Mouse (Mus musculus) regulatory T cell (primary cell): ENCODE results near the gene Nsun2.

Experiments used
- in situ Hi-C: fragments of 300-600 bp; cut with MboI, MseI; formaldehyde crosslinking; loops from one replicate; pipeline ENCODE4 v1.15.1; 2025; ENCODE audit warnings: high pct_unique_total_duplicates

Nsun2 gene

DNA sequence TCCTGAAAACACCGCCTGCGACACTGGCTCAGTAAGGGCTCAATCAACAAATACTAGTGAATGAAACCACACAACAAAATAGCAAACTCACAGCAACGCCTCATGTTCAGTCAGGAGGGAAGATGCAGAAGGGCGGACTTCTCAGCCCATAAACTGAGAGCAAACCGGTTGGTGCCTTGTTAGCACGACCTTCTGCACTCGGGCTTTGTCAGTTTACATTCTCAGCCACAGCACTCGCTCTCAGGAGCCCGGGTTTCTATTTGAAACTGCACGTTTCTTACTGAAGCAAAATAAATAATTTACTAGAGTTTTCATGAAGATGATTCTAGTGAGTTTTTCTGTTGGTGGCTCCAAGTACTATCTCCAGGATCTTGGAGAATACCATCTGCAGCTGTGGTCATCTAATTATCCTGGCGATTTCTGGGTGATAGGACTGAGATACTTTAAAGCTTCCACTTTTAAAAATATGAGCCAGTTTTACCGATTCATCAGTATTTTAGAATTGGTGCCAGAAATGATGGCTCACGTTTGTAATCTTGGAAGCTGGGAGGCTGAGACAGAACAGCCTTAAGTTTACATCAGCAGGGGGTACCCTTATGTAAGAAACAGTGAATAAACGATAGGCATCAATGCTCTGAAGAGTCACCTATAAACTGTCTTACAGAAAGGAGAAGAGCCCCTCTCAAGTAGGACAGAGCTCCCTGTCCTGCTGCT, 9.9 kb upstream of the Nsun2 start:
- in situ Hi-C loops = no loop called here

DNA sequence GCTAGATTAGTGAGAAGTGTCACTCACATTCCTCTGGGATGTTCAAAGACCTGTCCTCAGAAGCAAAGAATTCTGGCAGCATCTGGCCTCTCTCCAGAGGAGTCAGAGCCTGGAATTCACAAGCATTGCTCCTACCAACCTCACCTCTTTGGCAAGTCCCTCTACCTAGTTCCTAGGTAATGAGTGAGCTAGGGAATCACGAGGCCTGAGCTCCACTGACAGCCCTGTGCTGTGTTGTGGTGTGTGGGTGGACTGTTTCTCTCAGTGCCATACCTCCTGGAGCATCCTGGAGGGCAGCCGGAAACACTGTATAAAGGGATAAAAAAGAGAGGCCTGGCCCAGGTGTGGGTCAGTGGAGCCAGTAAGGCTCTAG, 9.4 kb upstream of the Nsun2 start:
- in situ Hi-C loops = no loop called here

- in situ Hi-C loops = loop anchor here (25.0 kb wide), 1 partner anchor 286 kb away; the partner anchor contains the start of gene Med10
Observed at GRCm38 (mm10) chr13:69525867-69526266, 7.7 kb upstream of the Nsun2 start.

DNA sequence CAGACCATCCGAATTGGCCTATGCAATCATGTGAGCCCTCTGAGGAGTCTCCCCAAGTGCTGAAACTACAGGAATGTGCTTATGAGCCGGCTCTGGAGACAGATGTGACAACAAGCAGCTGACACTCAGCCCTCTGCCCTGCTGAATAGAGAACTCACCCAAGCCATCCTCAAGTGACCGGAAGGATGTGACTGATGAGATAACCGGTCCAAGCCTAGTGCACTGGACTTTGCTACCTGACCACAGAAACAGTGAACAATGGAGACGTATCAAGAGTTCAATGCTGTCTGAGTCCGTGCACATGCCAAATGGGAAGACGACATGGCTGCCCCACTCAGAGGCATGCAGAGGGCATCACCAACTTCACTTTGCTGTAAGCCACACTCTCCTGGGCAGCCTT, 5.0 kb upstream of the Nsun2 start:
- in situ Hi-C loops = loop anchor here (25.0 kb wide), 1 partner anchor 284 kb away; the partner anchor contains the start of gene Med10

DNA sequence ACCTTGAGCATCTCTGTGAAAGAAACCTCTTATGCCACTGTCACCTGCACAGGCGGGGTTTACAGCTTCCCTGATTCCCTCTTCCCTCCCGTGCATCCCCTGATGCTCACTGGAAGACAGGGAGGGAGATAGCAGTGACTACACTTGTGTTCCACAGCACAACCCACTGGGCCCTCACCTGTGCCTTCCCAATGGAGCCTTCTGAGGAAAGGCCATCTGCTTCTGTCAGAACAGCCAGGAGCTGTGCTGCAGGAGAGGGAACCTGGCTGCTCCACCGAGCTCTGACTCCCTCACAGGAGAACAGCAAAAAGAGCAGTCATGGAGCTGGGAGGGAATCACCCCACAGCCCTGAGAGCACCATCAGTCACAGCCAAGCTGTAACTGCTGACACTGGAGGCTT, 3.4 kb upstream of the Nsun2 start:
- in situ Hi-C loops = loop anchor here (10.0 to 25.0 kb wide), 2 partner anchors 282 to 945 kb away; partner anchors contain the start of genes Fastkd3, Med10 and Mtrr

DNA sequence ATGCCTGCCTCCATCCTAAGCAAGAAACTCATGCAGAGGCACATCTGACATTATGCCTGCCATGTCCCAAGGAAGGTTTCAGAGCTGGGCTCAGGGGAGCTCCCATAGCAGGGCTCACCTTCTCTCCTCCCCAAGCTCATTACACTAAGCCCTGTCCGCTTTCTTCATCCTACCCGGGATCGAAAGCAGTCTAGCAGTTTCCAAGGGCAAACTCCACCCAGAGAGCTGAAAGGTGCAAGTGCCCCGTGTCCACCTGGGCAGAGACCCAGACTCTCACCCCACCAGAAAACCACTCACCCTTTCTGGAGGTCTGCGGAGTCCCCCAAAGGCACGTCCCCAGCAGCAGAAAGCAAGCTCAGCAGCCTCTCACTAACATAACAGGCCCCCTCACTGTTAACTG, 2.6 kb upstream of the Nsun2 start:
- in situ Hi-C loops = loop anchor here (10.0 to 25.0 kb wide), 2 partner anchors 281 to 946 kb away; partner anchors contain the start of genes Fastkd3, Med10 and Mtrr

- in situ Hi-C loops = loop anchor here (10.0 to 25.0 kb wide), 2 partner anchors 281 to 947 kb away; partner anchors contain the start of genes Fastkd3, Med10 and Mtrr
Observed at GRCm38 (mm10) chr13:69531431-69531830, 2.1 kb upstream of the Nsun2 start.

GRCm38 (mm10) chr13:69532101-69532892, 1.2 kb upstream of the Nsun2 start:
- in situ Hi-C loops = loop anchor here (10.0 to 25.0 kb wide), 2 partner anchors 280 to 947 kb away; partner anchors contain the start of genes Fastkd3, Med10 and Mtrr

- in situ Hi-C loops = loop anchor here (10.0 to 25.0 kb wide), 2 partner anchors 279 to 948 kb away; partner anchors contain the start of genes Fastkd3, Med10 and Mtrr
Observed at GRCm38 (mm10) chr13:69532893-69533404, 597 bp upstream of the Nsun2 start.

DNA sequence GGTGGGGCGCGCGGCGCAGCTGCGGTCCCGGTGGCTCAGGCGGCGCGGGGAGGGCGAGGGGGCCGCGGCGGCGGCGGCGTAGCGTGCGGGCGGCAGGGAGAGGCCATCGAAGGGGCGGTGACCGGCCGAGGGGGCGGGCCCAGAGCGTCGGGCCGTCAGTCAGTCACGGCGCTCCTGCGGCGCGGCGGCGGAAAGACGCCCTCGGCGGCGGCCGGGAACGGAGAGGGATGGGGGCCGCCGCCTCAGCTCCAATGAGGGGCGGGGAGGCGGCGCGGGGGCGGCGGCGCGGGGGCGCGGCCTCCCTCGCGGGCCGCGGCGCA, 748 bp downstream of the Nsun2 start, which contains the start of gene Tent4a:
TSS of gene Tent4a (minus strand) at position 284 of the 320 bp plus-strand sequence.
- in situ Hi-C loops = loop anchor here (10.0 to 25.0 kb wide), 2 partner anchors 278 to 949 kb away; partner anchors contain the start of genes Fastkd3, Med10 and Mtrr

DNA sequence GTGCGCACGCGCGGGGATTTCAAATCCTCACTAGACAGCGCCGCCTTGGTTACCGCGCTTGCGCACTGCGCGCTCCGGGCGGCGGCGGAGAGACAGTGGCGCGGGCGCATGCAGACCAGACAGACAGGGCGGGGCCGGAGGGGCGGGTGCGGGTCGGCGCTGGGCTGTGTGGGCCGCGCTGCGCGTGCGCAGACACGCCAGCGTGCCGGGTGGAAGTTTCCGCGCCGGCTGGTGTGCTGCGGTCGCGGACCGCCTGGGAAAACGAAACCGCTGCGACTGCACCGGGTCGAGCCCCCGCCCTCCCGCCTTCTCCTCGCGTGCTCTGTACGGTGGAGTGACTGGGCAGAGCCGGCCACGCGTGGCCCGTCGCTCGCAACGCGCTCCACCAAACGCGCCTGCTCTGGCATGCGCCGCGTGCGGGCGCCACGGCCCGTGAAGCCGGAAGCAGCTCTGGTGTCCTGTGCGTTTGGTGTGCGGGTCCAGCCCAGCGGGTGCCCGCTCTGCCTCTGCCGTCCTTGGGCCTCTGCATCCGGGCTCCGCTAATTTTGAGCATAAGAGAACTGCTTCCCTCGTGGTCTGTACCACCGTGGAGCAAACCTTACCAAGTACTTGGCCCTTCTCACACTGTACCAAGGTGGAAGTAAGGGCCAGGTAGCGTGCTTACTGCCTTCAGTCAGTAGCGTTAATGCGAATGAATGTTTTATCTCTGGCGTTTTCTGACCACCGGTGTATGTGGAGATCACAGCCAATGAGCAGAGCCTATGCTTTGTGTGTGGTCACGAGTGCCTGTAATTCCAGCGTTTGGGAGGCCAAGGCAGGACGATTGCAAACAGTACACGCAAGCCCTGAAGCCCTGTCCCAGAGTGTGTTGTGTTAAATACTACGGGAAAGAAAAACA, 1.4 kb downstream of the Nsun2 start:
- in situ Hi-C loops = loop anchor here (5.0 to 25.0 kb wide), 3 partner anchors 77 to 950 kb away; partner anchors contain the start of genes Fastkd3, Med10, Mtrr and Srd5a1

- in situ Hi-C loops = loop anchor here (5.0 to 25.0 kb wide), 3 partner anchors 76 to 951 kb away; partner anchors contain the start of genes Fastkd3, Med10, Mtrr and Srd5a1
Observed at GRCm38 (mm10) chr13:69536021-69536420, 2.5 kb downstream of the Nsun2 start.

- in situ Hi-C loops = loop anchor here (5.0 to 25.0 kb wide), 3 partner anchors 75 to 953 kb away; partner anchors contain the start of genes Fastkd3, Med10, Mtrr and Srd5a1
Observed at GRCm38 (mm10) chr13:69537366-69537765, 3.8 kb downstream of the Nsun2 start.

- in situ Hi-C loops = loop anchor here (5.0 to 25.0 kb wide), 3 partner anchors 74 to 954 kb away; partner anchors contain the start of genes Fastkd3, Med10, Mtrr and Srd5a1
Observed at GRCm38 (mm10) chr13:69538327-69538726, 4.8 kb downstream of the Nsun2 start.

GRCm38 (mm10) chr13:69541209-69541608, 7.7 kb downstream of the Nsun2 start:
- in situ Hi-C loops = loop anchor here (25.0 kb wide), 1 partner anchor 271 kb away; the partner anchor contains the start of gene Med10

DNA sequence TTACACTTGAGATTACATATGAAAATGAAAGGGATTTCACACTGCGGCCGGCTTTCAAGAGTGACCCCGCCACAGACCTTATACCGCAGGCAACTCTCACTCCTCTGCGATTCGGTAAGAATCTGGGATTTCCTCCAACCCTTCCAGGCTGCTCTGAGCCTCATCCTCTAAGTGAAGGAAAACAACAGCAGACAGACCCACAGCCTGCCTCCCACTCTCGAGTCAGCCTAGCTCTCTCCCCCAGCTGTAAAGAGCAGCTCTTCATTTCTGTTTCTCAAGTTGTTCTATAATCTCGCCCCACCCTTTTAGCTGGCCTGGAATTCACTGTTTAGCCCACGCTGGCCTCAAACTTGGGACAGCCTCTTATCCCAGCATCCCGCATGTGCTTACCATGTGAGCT, 8.2 kb downstream of the Nsun2 start:
- in situ Hi-C loops = loop anchor here (25.0 kb wide), 1 partner anchor 271 kb away; the partner anchor contains the start of gene Med10

DNA sequence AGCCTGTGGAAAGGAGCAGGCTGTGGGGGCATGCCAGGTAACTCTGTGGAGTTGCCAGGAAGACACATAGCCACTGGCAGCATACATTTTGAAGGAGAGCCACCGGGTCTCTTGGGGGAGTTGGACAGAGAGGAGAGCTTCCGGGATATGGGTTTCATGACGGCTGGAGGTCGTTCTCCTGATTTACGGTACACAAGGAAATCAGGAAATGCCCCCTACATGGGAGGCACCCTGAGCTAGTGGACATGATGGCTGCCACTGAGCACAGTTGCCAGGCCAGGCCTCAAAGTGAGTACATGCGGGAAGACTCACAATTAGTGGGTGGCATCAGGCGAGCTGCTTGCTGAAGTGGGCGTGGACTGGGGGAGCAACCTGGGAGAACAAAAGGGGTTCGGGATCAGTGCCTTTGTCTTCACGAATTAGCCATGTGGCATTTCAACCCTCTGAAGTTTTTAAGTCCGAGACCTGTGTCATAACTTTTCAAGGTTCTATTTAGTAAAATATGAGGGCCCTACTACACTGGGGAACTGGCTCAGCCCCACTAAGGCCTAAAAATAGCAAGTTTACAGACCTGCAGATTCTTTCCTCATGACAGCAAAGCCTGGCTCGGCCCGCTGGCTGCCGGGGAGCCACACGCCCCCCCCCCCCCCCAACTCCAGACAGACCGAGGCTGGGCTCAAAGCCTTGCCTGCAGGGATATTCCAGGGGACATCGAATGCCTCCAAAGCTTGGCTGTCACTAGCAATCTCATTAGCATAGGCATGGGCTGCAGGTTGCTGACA, 9.2 kb downstream of the Nsun2 start:
- in situ Hi-C loops = loop anchor here (25.0 kb wide), 1 partner anchor 270 kb away; the partner anchor contains the start of gene Med10

- in situ Hi-C loops = loop anchor here (25.0 kb wide), 1 partner anchor 269 kb away; the partner anchor contains the start of gene Med10
Observed at GRCm38 (mm10) chr13:69543595-69543994, 10.0 kb downstream of the Nsun2 start.

- in situ Hi-C loops = loop anchor here (25.0 kb wide), 1 partner anchor 267 kb away; the partner anchor contains the start of gene Med10
Observed at GRCm38 (mm10) chr13:69545019-69545418, 11.5 kb downstream of the Nsun2 start.
